Mouse (Mus musculus) E14TG2a.4 (cell line): Measurements from ENCODE around the gene Stx8.
A peak's percentile ranks its signal among the peaks of the same experiment; 100 is the strongest.

ENCODE experiments used
- H3K27me3 ChIP-seq: 2 replicates; pipeline ENCODE4 v1.6.1; 2014; ENCODE audit warnings: low read length, control low read depth; ENCODE audit not compliant: insufficient read depth
- H3K36me3 ChIP-seq: 2 replicates; pipeline ENCODE4 v1.6.1; 2014; ENCODE audit warnings: low read length, control low read depth; ENCODE audit not compliant: insufficient read depth
- H3K4me1 ChIP-seq: replicated peaks from 2 replicates; pipeline ENCODE4 v1.6.1; 2014; ENCODE audit warnings: low read depth, low read length, control low read depth
- H3K4me3 ChIP-seq: replicated peaks from 2 replicates; pipeline ENCODE4 v1.5.1; 2014; ENCODE audit warnings: mild to moderate bottlenecking, low read length
- H3K9me3 ChIP-seq: 2 replicates; pipeline ENCODE4 v1.6.1; 2014; ENCODE audit warnings: low read length, control low read depth
- CTCF ChIP-seq: conservative IDR thresholded peaks from 2 replicates; pipeline ENCODE4 v1.5.1; 2014; ENCODE audit warnings: low read length
- NANOG ChIP-seq: IDR thresholded peaks from 2 replicates; pipeline ENCODE4 v1.6.1; 2014; ENCODE audit warnings: borderline replicate concordance, low read length, mixed read lengths
- POU5F1 ChIP-seq: IDR thresholded peaks from 2 replicates; pipeline ENCODE4 v1.6.1; 2014; ENCODE audit warnings: low read length, borderline replicate concordance

Stx8 gene

DNA sequence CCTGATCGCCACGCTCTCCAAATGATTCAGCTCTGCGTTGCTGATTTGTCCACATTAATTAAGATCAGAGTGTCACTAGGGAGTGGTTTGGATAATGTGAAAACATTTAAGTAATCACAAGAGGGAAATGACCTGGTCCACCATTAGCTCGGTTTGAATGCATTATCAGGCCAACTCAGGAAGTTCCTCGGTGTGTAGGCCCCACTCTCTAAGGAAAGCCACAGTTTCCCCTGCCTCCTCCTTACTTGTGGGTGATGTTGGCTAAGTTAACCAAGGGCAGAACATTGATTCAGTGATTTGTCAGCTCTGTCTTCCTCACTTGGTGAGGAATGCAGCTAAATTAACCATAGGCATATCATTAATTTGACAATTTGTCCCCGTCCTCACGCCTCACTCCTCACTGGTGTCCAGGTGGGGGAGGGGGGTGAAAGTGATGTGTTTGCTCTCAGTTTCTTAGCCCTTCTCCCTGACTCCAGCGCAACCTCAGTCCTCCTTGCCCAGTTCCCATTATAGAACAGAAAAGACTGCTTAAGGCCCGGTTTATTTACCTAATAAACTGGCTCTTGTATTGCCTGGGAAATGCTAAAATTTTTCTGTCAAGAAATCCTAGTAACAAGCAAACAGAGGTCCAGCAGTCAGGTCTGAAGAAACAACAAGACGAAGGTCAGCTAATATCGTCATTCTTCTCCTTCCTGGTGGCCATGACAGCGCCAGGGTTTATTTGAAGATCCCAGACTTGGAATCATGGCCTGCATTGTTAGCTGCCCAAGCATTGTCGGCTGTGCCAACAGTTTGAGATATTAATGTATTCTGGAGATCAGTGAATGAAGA, 178.5 kb downstream of the Stx8 start:
- Histone ChIP-seq H3K9me3 (no peaks in the 10 kb centered on the region), H3K27me3 (peaks cover 58% of the 10 kb centered on the region), H3K36me3 (no peaks in the 10 kb centered on the region), H3K4me3 (no peak overlapping the region), H3K4me1 (peaks cover 50% of the 10 kb centered on the region)
- no peak for TF ChIP-seq CTCF
- TF ChIP-seq NANOG, result no peak

DNA sequence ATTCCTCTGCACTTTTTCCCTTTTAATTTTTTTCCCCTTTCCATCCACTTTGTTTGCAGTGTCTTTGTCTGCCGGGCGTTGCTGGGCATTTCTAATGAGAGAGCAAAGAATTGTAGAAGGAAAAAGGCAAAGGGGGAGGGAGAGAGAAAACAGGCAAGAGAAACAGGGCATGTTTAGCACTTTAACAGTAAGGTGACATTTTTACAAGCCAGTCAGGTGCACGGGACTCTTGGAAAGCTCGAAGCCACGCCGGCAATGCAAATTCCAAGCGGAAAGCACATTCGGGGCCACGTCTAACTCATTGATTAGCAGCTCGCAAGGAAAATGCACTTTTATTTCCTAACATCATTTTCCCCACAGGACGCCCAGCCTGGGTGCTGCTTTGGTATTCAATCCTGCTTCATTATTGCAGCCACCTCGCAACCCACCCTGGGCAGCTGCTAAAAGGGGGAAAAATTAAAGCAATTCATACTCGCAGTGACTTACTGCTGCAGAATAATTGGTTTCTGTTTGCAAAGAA, 179.1 kb downstream of the Stx8 start:
- Histone ChIP-seq H3K4me1 (peaks cover 50% of the 10 kb centered on the region), H3K27me3 (peaks cover 61% of the 10 kb centered on the region), H3K9me3 (no peaks in the 10 kb centered on the region), H3K36me3 (no peaks in the 10 kb centered on the region), H3K4me3 (no peak overlapping the region)
- no peak for TF ChIP-seq NANOG
- TF ChIP-seq CTCF, result no peak
- no peak for TF ChIP-seq POU5F1

DNA sequence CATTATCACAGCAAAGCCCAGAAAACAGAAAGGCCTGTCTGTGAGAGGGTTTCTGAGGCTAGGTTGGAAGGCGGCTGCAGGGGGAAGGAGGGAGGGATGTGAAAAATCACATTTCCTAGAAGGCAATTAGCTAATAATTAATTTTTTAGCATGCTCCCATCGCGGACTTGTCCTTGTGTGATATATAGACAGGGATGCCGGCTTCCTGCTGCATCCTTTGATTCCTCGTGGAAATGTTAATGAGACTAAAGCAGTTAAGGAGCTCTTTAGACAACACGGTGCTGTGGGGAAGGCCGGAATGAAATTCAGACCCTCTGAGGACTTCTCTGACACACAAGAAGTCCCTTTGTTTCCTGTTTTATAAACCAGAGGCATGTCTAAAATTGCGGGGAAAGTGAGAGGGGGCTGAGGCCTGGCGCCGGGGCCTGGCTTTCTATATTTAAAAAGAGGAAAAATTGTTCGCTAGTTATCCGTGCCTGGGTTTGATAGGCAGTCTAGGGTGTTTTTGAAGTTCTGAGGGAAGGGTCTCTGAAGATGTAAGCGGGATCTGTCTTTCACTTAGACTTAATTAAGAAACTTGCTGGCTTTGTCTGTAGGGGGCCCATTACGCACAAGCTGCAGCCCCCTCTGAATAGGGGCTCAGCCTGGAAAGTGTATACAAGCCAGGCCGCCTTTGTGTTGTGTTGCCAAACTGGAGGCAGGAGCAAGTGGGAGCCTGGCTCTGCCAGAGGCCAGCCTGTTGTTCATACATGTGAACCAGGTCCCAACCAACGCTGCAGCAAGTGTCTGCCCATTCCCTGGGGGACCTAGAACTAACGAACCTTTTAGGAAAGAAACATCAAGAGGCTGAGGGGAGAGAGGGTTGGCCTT, 179.8 kb downstream of the Stx8 start:
- Histone ChIP-seq H3K4me1 (peaks cover 54% of the 10 kb centered on the region), H3K4me3 (no peak overlapping the region), H3K36me3 (no peaks in the 10 kb centered on the region), H3K27me3 (peaks cover 59% of the 10 kb centered on the region), H3K9me3 (no peaks in the 10 kb centered on the region)
- TF ChIP-seq CTCF, result no peak
- TF ChIP-seq POU5F1, result no peak
- TF ChIP-seq NANOG, result no peak

DNA sequence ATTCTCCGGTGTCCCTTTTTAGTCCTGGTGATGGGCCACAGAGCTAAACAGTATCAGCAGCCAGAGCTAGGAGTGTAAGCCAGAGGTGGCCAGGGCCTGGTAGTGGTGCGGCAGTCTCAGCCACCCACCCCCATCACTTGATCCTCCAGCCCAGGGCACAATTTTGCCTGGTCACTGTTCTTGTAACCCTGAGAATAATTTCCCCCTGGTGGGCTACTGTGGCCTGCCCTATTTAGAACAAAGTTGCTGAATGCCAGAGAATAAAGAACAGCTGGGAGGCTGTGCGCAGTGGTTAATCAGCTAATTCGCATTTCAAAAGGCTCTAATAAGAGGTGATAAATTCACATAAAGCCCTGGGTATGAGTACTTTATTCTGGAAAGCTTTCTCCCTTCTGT, 180.5 kb downstream of the Stx8 start:
- TF ChIP-seq CTCF (no peak), POU5F1 (no peak; the same call in 1 of the 2 replicates), NANOG (peak; percentile 96)
- Histone ChIP-seq H3K36me3 (no peaks in the 10 kb centered on the region), H3K4me1 (peaks cover 61% of the 10 kb centered on the region), H3K27me3 (peaks cover 58% of the 10 kb centered on the region), H3K9me3 (no peaks in the 10 kb centered on the region), H3K4me3 (no peak overlapping the region)

DNA sequence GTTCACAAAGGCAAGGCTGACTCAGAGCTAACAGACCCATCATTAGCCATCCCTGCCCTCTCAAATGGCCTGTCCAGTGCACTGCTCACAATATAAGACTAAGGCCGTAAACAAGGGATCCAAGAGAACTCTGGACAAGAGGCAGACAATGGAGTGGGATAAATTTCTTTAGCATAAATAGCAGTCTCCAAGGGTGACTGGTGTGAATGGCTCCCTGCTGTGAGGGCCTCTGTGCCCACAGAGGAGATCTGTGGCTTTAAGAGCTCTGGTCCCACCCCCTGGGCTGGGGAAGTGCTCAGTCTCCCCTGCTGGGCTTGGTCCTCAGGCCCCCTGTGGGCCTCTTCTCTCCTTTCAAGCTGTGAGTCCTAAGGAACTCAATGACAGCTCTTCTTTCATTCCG, 184.9 kb downstream of the Stx8 start:
- Histone ChIP-seq H3K36me3 (no peaks in the 10 kb centered on the region), H3K27me3 (peaks cover 32% of the 10 kb centered on the region), H3K9me3 (no peaks in the 10 kb centered on the region), H3K4me3 (no peak overlapping the region), H3K4me1 (peaks cover 32% of the 10 kb centered on the region)
- TF ChIP-seq CTCF, result no peak
- no peak for TF ChIP-seq POU5F1
- no peak for TF ChIP-seq NANOG

DNA sequence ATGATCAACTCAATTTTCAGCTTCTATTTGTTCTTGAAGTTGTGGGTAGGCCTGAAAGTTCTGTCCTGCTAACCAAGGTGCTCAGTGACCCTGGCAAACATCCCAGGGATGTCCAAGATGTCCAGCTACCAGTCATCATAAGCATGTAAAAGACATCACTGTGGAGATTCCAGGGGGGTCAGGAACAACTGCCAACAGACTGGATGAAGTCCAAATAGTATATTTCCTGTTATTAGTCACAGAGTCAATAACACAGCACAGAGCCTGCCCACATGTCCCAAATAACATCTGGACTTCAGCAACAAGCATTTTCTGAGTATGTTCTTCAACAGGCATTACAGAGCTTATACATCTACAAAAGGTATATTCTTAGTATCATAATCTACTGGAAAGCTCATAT, 189.8 kb downstream of the Stx8 start:
- Histone ChIP-seq H3K27me3 (no peaks in the 10 kb centered on the region), H3K9me3 (no peaks in the 10 kb centered on the region), H3K4me1 (peaks cover 10% of the 10 kb centered on the region), H3K36me3 (no peaks in the 10 kb centered on the region), H3K4me3 (no peak overlapping the region)
- TF ChIP-seq CTCF (no peak), NANOG (no peak)

DNA sequence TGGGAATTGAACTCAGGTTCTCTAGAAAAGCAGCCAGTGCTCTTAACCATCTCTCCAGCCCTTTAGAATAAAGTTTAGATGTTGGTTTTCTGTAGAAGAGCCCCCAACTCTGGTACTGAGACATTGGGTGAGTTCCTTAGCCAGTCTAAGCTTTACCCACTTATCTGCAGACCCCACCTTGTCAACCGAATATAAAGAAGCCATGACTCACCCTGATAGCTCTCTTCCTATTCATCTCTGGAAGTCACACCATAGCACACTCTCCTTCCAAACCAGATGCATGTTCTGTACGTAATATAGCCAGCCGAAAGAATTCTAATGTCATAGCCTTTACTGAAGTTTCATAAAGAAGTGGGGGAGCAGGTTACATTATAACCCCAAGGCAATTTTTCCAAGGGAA, 192.2 kb downstream of the Stx8 start:
- H3K4me3 ChIP-seq, result no peak overlapping the region
- H3K36me3 ChIP-seq, result no peaks in the 10 kb centered on the region
- H3K4me1 ChIP-seq, result peaks cover 2% of the 10 kb centered on the region; the same call in 1 of the 2 replicates
- TF ChIP-seq CTCF, result no peak
- no peak for TF ChIP-seq NANOG
- TF ChIP-seq POU5F1, result no peak
- no peaks in the 10 kb centered on the region for H3K9me3 ChIP-seq
- H3K27me3 ChIP-seq, result no peaks in the 10 kb centered on the region

DNA sequence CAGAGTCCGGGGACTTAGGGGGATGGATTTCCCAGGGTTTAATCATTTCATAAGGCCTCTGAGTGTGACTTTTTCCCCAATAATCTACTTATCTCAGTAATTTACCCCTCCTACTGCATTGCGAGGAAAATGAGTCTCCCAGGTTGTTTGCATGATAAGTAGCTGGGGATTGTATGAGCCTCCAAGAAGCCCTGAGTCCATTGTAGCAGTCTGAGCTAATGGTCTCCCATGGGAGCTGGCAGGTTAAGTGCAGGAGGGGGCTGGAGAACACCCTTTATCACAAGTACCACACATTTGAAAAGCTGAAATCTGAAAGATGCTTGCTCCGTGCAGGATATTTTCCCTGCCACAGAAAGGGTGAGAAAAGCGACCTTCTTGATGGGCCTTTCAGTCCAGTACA, 193.9 kb downstream of the Stx8 start:
- peaks cover 13% of the 10 kb centered on the region for H3K4me1 ChIP-seq
- H3K36me3 ChIP-seq, result no peaks in the 10 kb centered on the region
- no peak overlapping the region for H3K4me3 ChIP-seq
- H3K27me3 ChIP-seq, result no peaks in the 10 kb centered on the region
- no peaks in the 10 kb centered on the region for H3K9me3 ChIP-seq
- TF ChIP-seq NANOG, result no peak
- TF ChIP-seq CTCF, result no peak
- no peak for TF ChIP-seq POU5F1
